Comparison of ENCODE assay signal across 8 mouse cellular contexts in the genomic region with DNA sequence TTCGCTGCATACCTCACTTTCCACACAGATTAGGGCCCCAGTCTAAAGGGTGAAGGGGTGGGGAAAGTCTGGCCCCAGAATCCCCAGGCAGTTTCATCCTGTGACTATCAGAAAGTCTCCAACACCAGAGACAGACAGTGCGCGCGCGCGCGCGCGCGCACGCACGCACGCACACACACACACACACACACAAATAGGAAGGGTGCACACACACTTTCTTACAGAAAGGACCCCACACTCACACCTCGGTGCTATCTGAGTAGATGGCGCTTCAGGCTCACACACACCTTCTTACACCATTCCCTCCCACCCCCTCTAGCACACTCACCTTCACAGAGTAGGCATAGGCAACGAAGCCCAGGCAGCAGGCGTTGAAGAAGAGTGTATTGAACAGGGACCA. TPM values are rescaled to one million over a fixed set of nuclear protein-coding genes. Genes with fewer than 3 reads are reported as not detected.
DNase-seq lines count a peak whose midpoint lies in the region; ATAC-seq lines count a peak whose summit lies in the region.

No protein-coding gene starts in this region.

- peak overlapping the region; percentile 80 for H3K9ac ChIP-seq in heart, embryonic 14.5 days (ENCODE audit: low read length)
- H3K9ac ChIP-seq in hindbrain, embryonic 11.5 days (ENCODE audit: low read depth, low read length) = peak overlapping the region; percentile 43

- peak overlapping the region; percentile 85 to 89 for H3K27ac ChIP-seq in heart, embryonic 14.5 days (replicated peaks in 1 of 2; ENCODE audit: control insufficient read depth in 1 of 2, insufficient read depth in 1 of 2, low read depth in 2 of 2, low read length in 2 of 2)
- no peak overlapping the region for H3K27ac ChIP-seq in hindbrain, embryonic 11.5 days (ENCODE audit: low read depth, low read length)

- H3K9me3 ChIP-seq in heart, embryonic 14.5 days (ENCODE audit: control insufficient read depth, low read length) = no peaks in the 10 kb centered on the region
- no peaks in the 10 kb centered on the region for H3K9me3 ChIP-seq in hindbrain, embryonic 11.5 days (ENCODE audit: control insufficient read depth, low read length)

- peak overlapping the region; percentile 57 to 63 for H3K4me3 ChIP-seq in heart, embryonic 14.5 days (ENCODE audit: control insufficient read depth in 1 of 2, insufficient read depth in 1 of 2, low read depth in 1 of 2, low read length in 2 of 2)
- peak overlapping the region; percentile 34 for H3K4me3 ChIP-seq in hindbrain, embryonic 11.5 days (ENCODE audit: low read depth, low read length)

- ATAC-seq in heart, embryonic 14.5 days (ENCODE audit: insufficient number of reproducible peaks, insufficient read depth, low FRiP score, low read depth) = peak; percentile 23
- 0 out of 2 replicates have a peak, but pooled peaks have one; percentile 7 for ATAC-seq in hindbrain, embryonic 11.5 days (ENCODE audit: low FRiP score)
- 0 out of 2 replicates have a peak, but pooled peaks have one; percentile 7 for ATAC-seq in megakaryocyte, adult 5-6 weeks (ENCODE audit: poor library complexity, severe bottlenecking)

- H3K27me3 ChIP-seq in heart, embryonic 14.5 days (ENCODE audit: control insufficient read depth, insufficient read depth, low read length) = no peaks in the 10 kb centered on the region
- H3K27me3 ChIP-seq in hindbrain, embryonic 11.5 days (ENCODE audit: control insufficient read depth, insufficient read depth, low read length) = no peaks in the 10 kb centered on the region

- whole genome bisulfite sequencing in heart, embryonic 14.5 days = 4% methylated on average over 17 of the region's 17 CpGs
- WGBS in hindbrain, embryonic 11.5 days = 13% methylated on average over 17 of the region's 17 CpGs

- 0 out of 2 replicates have a peak, but pooled peaks cover 7% of the 10 kb centered on the region for H3K36me3 ChIP-seq in heart, embryonic 14.5 days (ENCODE audit: control insufficient read depth, insufficient read depth, low read length)
- H3K36me3 ChIP-seq in hindbrain, embryonic 11.5 days (ENCODE audit: control insufficient read depth, insufficient read depth, low read length) = no peaks in the 10 kb centered on the region

- peaks cover 19 to 23% of the 10 kb centered on the region in 2 experiments for H3K4me1 ChIP-seq in heart, embryonic 14.5 days (ENCODE audit: control insufficient read depth in 2 of 2, insufficient read depth in 2 of 2, low read length in 2 of 2)
- no peaks in the 10 kb centered on the region; the same call in 1 of the 2 replicates for H3K4me1 ChIP-seq in hindbrain, embryonic 11.5 days (replicated peaks; ENCODE audit: control insufficient read depth, insufficient read depth, low read length)

- intact Hi-C loops in heart, postnatal 10 days (cut with DNase I) = loop anchor here (1.0 to 5.0 kb wide), 3 partner anchors 14 to 222 kb away; partner anchors contain the start of gene Pgghg
- intact Hi-C loops in left cerebral cortex, postnatal 14 days (cut with DNase I) = loop anchor here (5.0 kb wide), 2 partner anchors 52 to 222 kb away; no protein-coding TSS in a partner anchor

- peak overlapping the region; percentile 82 for H3K4me2 ChIP-seq in heart, embryonic 14.5 days (ENCODE audit: low read length)
- H3K4me2 ChIP-seq in hindbrain, embryonic 11.5 days (replicated peaks; ENCODE audit: low read depth, low read length) = peak overlapping the region; percentile 53

- DNase-seq in heart, postnatal 10 days = no peak
- peak; percentile 39 for DNase-seq in MEL-GATA-1-ER (ENCODE audit: extremely low read depth, low read depth)
- peak; percentile 61 for DNase-seq in hindbrain, embryonic 11.5 days (ENCODE audit: low spot score)
- no peak for DNase-seq in urinary bladder, postnatal 10 days (ENCODE audit: low spot score)
- DNase-seq in left cerebral cortex, postnatal 14 days (ENCODE audit: low spot score in 2 of 2) = no peak
- no peak for DNase-seq in adrenal gland, postnatal 10 days

RNA-seq across cellular contexts. Expression of gene Gm45717, which starts 0.4 kb away (rescaled TPM):
- polyA plus RNA-seq in heart, embryonic 14.5 days (2014; fragmentation: Nextera tagmentation; extraction: Ambion mirVana) = not detected in 2 replicates
- not detected for total RNA-seq in heart, postnatal 10 days (2021)
- not detected in 2 replicates for polyA plus RNA-seq in hindbrain, embryonic 11.5 days (2014; fragmentation: Nextera tagmentation; extraction: Ambion mirVana)
- total RNA-seq in megakaryocyte, adult 5-6 weeks (2015) = not detected in 2 replicates
- total RNA-seq in megakaryocyte, adult 5-6 weeks (2017) = 0.88 TPM in 1 of 2 replicates, not detected in the other
- not detected for total RNA-seq in left cerebral cortex, postnatal 14 days (2021)
- total RNA-seq in adrenal gland, postnatal 10 days (2021) = not detected

RNA-seq across cellular contexts. Expression of gene Ifitm2, which starts 0.4 kb away (rescaled TPM):
- polyA plus RNA-seq in heart, embryonic 14.5 days (2014; fragmentation: Nextera tagmentation; extraction: Ambion mirVana) = 615 and 692 TPM in 2 replicates
- 100 to 1,000 TPM; 168 to 187 TPM for total RNA-seq in heart, postnatal 10 days (2021)
- polyA plus RNA-seq in hindbrain, embryonic 11.5 days (2014; fragmentation: Nextera tagmentation; extraction: Ambion mirVana) = 290 and 308 TPM in 2 replicates
- total RNA-seq in megakaryocyte, adult 5-6 weeks (2015) = 773 and 813 TPM in 2 replicates
- total RNA-seq in megakaryocyte, adult 5-6 weeks (2017) = 401 and 447 TPM in 2 replicates
- total RNA-seq in left cerebral cortex, postnatal 14 days (2021) = 10 to 100 TPM; 11.5 to 15.0 TPM
- total RNA-seq in adrenal gland, postnatal 10 days (2021) = 100 to 1,000 TPM; 418 to 468 TPM

RNA-seq across cellular contexts. Expression of gene Ifitm5, which starts 5.3 kb away (rescaled TPM):
- 0.65 and 0.82 TPM in 2 replicates for polyA plus RNA-seq in heart, embryonic 14.5 days (2014; fragmentation: Nextera tagmentation; extraction: Ambion mirVana)
- 1 to 10 TPM in 1 of 2 experiments, not detected in 1; 1.1 TPM for total RNA-seq in heart, postnatal 10 days (2021)
- 0.27 and 0.54 TPM in 2 replicates for polyA plus RNA-seq in hindbrain, embryonic 11.5 days (2014; fragmentation: Nextera tagmentation; extraction: Ambion mirVana)
- 0.78 and 2.3 TPM in 2 replicates for total RNA-seq in megakaryocyte, adult 5-6 weeks (2015)
- total RNA-seq in megakaryocyte, adult 5-6 weeks (2017) = 1.3 TPM in 1 of 2 replicates, not detected in the other
- not detected for total RNA-seq in left cerebral cortex, postnatal 14 days (2021)
- total RNA-seq in adrenal gland, postnatal 10 days (2021) = 1 to 10 TPM; 1.4 to 3.3 TPM

RNA-seq across cellular contexts. Expression of gene Ifitm1, which starts 11.7 kb away (rescaled TPM):
- polyA plus RNA-seq in heart, embryonic 14.5 days (2014; fragmentation: Nextera tagmentation; extraction: Ambion mirVana) = 7.4 and 8.3 TPM in 2 replicates
- 1 to 10 TPM; 2.4 to 3.8 TPM for total RNA-seq in heart, postnatal 10 days (2021)
- 6.9 and 7.8 TPM in 2 replicates for polyA plus RNA-seq in hindbrain, embryonic 11.5 days (2014; fragmentation: Nextera tagmentation; extraction: Ambion mirVana)
- total RNA-seq in megakaryocyte, adult 5-6 weeks (2015) = 110 and 111 TPM in 2 replicates
- 48.4 and 56.3 TPM in 2 replicates for total RNA-seq in megakaryocyte, adult 5-6 weeks (2017)
- 1 to 10 TPM; 4.7 to 4.9 TPM for total RNA-seq in left cerebral cortex, postnatal 14 days (2021)
- 10 to 100 TPM; 12.2 to 12.4 TPM for total RNA-seq in adrenal gland, postnatal 10 days (2021)

RNA-seq across cellular contexts. Expression of gene Pgghg, which starts 14.2 kb away (rescaled TPM):
- 11.4 and 13.0 TPM in 2 replicates for polyA plus RNA-seq in heart, embryonic 14.5 days (2014; fragmentation: Nextera tagmentation; extraction: Ambion mirVana)
- 1 to 10 TPM; 7.7 to 8.6 TPM for total RNA-seq in heart, postnatal 10 days (2021)
- polyA plus RNA-seq in hindbrain, embryonic 11.5 days (2014; fragmentation: Nextera tagmentation; extraction: Ambion mirVana) = 9.7 and 10.6 TPM in 2 replicates
- 8.7 and 9.3 TPM in 2 replicates for total RNA-seq in megakaryocyte, adult 5-6 weeks (2015)
- 7.8 and 10.2 TPM in 2 replicates for total RNA-seq in megakaryocyte, adult 5-6 weeks (2017)
- total RNA-seq in left cerebral cortex, postnatal 14 days (2021) = 1 to 10 TPM; 3.8 to 3.9 TPM
- 10 to 100 TPM; 31.6 to 37.2 TPM for total RNA-seq in adrenal gland, postnatal 10 days (2021)

Comparison
In these comparisons a context has a peak if more than half of its experiments do, and no peak if none do; other contexts are left out.
1. DNase-seq: peak in MEL-GATA-1-ER (single experiment) and hindbrain, embryonic 11.5 days (single experiment); none in heart, postnatal 10 days (0 of 2), urinary bladder, postnatal 10 days (single experiment), left cerebral cortex, postnatal 14 days (0 of 2) and adrenal gland, postnatal 10 days (single experiment).
2. RNA of gene Ifitm2, which starts 0.4 kb away (total RNA-seq): 401 to 813 TPM in megakaryocyte, adult 5-6 weeks, 418 to 468 TPM in adrenal gland, postnatal 10 days and 168 to 187 TPM in heart, postnatal 10 days; 11.5 to 15.0 TPM in left cerebral cortex, postnatal 14 days; every median in the first group is over 10 times any median in the second.
3. Peak in every context shown above with its lines, with median percentiles within 50 percentile points of each other: ATAC-seq.